Mouse (Mus musculus): ENCODE measurements around the gene Gabbr2.

- TF ChIP-seq CTCF (conservative IDR thresholded peaks at IDR 0.05 in 1 of 2, IDR thresholded peaks at IDR 0.05 in 1 of 2; ENCODE audit: low read depth in 2 of 2, low read length in 2 of 2) (no peak), POLR2A (IDR thresholded peaks at IDR 0.05; ENCODE audit: low read depth, low read length) (no peak), KAT2A (IDR thresholded peaks at IDR 0.05; ENCODE audit: insufficient replicate concordance, low read length) (no peak), ZNF384 (IDR thresholded peaks at IDR 0.05; ENCODE audit: low read depth, low read length) (no peak), CHD2 (IDR thresholded peaks at IDR 0.05; ENCODE audit: low read length) (no peak), USF2 (conservative IDR thresholded peaks at IDR 0.05; ENCODE audit: low read depth, low read length) (no peak), USF1 (IDR thresholded peaks at IDR 0.05; ENCODE audit: low read depth, low read length) (no peak), RAD21 (IDR thresholded peaks at IDR 0.05; ENCODE audit: low read depth, low read length) (no peak), JUND (conservative IDR thresholded peaks at IDR 0.05; ENCODE audit: low read depth, low read length) (no peak)
Observed at GRCm38 (mm10) chr4:46884132-46884531, 107.5 kb downstream of the Gabbr2 start.
